Mouse (Mus musculus): Measurements from ENCODE around the gene Ncl.
"Not testable (repeated sequence)": the region's sequence is repeated elsewhere in the genome, so short reads cannot be mapped to it uniquely, and the experiment has no call there.

Gene Ncl

DNA sequence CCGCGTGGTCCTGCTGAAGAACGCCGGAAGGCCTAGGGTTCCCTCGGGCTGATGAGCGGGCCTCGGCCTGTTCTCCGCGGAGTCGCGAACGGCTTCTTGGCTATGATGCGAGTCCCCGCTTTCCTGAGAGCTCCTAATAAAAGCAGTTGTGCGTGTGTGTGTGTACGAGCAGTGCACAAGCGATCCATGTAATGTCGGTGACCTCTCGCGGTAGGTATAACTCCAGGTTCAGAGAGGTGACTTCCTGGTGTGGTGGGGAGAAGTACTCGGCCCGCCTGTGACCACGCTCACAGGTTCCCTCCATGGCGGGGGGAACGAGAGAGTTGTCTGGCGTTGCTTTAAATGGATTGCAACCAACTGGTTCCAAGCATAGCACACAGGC lies 589 bp upstream of the Ncl start:
- DNase-seq (ENCODE audit: low spot score): no peak

DNA sequence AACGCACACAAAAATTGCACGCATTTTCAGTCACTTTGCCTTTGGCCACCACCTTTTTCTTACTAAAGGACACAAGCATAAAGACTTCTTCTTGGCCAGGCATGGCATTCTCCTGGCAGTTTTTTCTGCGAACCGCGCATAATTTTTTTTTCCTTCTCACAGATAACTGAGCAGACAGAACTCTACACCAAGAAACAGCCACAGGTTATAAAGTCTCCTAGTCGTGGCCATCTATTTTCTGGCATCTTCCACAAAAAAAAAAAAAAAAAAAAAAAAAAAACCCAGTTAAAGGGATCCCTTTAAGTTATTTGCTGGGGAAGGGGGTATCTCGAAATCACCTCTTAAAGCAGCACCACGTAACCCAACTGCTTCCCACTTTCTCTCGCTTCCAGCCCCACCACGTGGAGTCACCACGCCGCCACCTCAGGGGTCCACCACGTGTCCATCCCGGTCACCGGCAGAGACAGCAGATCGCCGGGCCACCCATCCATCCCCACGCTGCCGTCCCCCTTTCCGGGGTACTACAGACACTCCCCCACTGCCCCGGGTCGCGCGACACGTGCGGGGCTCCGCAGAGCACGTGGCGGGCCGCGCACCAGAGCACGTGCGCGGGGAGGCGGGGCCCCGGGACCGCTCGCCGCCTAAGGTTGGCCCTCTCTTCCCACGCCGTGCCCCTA lies 833 bp downstream of the Ncl start:
- DNase-seq (ENCODE audit: low spot score): no peak

DNA sequence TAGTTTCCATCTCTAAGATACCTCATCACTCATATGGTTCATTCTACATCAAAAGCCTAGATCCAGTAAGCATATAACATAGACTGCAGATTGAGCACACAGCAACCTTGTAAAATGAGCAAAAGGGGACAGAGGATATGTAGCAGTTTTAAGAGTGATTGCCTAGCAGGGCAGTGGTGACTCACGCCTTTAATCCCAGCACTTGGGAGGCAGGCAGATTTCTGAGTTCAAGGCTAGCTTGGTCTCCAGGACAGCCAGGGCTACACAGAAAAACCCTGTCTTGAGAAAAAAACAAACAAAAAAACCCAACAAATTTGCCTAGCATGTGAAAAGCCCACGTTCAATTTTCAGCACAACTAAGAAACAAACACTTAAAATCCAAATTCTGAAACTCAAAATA lies 5.0 kb downstream of the Ncl start:
- no peak for DNase-seq (ENCODE audit: low spot score)

DNA sequence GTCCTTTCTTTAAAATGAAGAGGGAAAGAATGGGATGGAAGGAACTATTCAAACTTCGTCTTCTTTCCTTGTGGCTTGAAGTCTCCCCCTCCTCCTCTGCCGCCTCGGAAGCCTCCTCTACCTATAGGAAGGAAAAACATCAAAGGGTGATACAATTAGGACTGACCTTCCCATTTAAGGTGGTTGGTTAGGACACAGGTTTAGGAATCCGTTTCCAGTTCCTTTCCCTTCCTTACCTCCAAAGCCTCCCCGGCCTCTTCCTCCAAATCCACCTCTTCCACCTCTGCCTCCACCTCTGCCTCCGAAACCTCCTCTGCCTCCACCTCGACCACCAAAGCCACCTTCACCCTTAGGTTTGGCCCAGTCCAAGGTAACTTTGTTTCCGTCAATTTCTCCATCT lies 8.6 kb downstream of the Ncl start:
- DNase-seq (ENCODE audit: low spot score): no peak

DNA sequence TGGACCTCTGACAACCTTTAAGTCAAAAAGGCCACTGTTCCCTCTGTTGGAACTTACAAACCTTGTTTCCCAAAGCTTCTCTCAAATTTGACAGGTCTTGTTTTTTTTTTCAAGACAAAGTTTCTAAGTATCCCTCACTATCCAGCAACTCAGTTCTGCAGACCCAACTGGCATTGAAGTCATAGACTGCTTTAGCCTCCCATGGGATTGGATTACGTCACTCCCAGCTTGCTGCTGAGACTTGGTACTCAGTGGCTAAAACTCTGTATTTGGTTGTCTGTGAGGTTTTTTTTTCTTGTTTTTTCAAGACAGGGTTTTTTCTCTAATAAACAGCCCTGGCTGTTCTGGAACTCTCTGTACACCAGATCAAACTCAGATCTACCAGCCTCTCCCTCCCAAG lies 9.5 kb downstream of the Ncl start:
- DNase-seq (ENCODE audit: low spot score): no peak

DNA sequence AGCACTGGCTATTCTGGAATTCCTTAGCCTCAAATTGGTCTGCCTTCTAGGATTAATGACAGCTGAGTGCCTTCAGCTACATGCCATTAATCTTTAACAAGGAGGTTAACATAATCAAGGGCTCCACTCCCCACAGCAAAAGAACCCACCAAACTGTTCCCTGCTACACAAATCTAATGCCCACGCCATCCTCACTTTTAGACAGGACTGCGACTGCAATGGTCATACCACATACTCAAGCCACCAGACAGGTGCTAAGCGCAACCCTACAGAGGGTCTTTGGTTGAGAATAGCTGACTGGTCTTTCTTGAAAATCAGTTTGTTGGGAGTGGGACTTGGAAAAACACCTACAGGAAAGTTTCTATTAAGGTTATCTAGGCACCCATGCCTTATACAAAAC lies 10.0 kb downstream of the Ncl start:
- no peak for DNase-seq (ENCODE audit: low spot score)

DNA sequence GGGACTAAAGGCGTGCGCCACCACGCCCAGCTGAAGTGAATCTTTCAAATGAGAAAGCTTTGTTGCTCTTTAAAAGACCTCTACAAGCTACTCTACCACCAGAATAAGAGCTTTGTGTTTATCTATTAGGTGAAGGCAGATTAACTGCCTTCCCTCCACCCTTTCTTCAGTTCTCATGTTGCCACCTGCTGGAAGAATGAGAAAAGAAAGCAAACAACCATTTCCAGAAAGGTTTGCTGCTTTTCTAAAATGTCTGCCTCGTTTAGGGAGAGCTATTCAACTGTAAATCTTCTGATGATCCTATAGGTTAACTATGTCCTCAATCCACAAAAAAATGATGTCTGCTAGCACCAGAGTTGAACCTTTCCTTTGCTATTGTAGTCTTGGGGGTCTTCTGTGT lies 10.4 kb downstream of the Ncl start:
- DNase-seq (ENCODE audit: low spot score): no peak

DNA sequence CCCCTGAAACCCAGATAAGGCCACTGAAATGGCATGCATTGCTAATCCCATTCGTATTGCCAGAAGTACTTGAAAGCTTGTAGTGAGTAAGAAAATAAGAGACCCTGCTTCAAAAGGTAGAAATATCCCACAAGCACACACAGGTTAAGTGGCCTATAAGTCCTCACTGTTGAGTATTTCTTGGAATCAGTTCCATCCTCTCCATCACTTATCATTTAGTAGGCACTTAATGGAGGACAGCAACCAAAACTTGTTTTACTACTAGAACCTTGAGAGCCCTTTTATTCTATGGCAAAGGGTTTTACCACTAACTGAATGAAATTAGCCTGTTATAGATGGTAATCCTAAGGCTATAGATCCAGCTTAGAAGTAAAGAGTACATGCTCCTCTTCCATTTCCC lies 11.1 kb downstream of the Ncl start:
- DNase-seq (ENCODE audit: low spot score): no peak

DNA sequence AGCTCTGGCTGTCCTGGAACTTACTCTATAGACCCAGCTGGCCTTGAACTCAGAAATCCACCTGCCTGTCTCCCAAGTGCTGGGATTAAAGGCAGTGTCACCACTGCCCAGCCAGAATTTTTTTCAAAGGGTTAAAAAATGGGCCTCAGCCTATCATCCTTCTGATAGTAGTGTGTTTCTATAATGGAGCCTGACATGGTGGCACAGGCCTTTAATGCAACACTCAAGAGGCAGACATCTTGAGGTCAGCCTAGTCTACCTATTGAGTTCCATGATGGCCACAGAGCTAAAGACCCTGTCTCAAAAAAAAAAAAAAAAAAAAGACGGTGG lies 11.5 kb downstream of the Ncl start:
- no peak for DNase-seq (ENCODE audit: low spot score)

DNA sequence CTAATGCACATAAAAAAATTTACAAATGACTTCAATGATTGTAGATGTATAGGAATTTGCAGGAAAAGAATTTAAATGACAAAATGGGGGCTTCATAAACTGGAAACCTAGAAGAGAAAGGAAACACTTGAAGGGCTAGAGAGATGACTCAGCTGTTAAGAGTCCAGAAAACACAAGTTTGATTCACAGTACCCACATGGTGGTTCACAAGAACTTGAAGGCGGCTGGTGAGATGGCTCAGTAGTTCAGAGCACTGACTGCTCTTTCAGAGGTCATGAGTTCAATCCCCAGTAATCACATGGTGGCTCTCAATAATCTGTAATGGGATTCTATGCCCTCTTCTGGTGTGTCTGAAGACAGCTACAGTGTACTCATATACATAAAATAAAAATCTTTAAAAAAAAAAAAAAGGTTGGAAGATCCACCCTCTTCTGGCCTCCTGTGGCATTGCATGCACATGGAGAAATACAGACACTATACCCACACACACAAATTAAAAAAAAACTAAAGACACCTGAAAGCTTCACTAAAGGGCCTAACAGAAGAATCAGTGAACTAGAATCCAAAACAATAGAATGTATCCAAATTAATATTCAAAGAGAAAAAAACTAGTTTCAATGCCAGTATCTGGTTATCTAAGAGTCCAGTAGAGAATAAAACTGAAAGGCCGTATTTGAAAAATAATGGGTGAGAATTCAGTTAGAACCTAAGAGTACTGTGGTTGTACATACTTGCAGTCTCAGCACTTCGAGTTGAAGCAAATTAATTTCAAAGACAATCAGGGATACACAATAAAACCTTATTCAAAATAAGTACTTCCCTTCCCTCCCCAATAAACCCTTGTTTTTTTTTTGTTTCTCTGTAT lies 12.1 kb downstream of the Ncl start:
- no peak for DNase-seq (ENCODE audit: low spot score)

DNA sequence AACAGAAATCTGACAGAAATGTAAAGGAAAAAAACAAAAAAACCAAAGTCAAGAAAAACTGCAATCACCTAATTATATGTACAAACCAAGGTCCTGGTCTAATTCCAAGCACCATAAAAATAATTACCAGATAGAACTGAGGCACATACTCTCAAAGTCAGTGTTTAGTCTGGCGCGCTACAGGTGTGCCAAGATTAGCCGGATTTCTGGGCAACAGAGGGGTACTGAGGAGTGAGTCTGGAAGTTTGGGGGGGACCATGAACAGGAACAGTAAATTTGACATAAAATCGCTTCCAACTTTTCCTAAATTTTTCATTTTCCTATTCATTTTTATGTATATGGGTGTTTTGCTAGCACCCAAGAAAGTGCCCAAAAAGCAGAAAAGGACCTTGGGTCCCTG lies 13.2 kb downstream of the Ncl start:
- DNase-seq (ENCODE audit: low spot score): no peak

DNA sequence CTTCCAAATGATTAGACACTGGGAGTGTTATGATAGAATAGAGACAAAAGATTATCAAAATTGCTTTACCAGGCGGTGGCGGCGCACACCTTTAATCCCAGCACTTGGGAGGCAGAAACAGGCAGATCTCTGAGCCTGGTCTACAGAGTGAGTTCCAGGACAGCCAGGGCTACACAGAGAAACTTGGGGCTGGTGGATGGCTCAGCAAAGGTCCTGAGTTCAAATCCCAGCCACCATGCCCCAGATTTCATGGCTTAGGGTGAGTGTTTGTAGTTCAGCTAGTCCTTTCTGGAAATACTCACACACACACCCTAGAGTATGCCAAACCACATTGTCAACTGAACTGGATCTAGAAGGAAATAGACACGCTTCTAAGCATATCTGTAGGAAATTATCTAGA lies 14.1 kb downstream of the Ncl start:
- no peak for DNase-seq (ENCODE audit: low spot score)

DNA sequence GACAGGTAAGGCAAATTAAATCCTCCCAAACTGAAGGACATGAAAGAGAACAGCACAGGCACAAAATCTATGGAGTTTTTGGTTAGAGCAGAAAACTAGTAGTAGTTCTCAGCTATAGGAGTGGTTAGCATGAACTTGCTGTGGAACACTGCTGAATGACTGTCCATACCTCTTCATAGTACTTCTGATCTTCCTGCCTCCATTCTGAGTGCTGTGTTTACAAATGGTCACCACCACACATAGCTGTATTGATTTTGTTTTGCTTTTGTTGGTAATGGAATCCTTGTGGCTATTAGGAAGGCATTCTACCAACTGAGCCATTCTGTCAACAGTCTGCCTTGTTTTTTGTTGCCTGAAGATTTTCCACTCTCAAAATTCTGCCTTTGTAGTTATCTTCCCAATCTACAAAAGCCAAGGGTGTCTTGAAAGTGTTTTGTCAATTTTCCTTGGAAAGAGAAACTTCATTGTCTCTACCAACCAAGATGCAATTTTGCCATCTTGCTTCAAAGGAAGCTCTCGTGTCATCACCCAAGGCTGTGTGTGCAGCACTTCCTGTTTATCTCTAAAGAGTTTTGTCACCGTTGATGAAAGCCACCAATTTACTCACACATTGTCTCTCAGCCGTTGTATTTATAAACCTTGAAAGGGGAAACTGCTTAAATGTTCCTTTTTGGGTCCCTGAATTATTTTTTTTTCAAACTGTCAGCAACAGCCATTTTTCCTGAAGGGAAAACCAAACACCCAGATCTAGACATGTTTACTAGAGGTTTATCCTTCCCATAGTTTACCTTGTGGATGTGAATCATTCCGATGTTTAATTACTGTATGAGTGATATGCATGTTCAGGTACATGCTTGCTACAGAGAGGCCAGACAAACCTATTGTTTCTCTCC lies 15.0 kb downstream of the Ncl start:
- no peak for DNase-seq (ENCODE audit: low spot score)

DNA sequence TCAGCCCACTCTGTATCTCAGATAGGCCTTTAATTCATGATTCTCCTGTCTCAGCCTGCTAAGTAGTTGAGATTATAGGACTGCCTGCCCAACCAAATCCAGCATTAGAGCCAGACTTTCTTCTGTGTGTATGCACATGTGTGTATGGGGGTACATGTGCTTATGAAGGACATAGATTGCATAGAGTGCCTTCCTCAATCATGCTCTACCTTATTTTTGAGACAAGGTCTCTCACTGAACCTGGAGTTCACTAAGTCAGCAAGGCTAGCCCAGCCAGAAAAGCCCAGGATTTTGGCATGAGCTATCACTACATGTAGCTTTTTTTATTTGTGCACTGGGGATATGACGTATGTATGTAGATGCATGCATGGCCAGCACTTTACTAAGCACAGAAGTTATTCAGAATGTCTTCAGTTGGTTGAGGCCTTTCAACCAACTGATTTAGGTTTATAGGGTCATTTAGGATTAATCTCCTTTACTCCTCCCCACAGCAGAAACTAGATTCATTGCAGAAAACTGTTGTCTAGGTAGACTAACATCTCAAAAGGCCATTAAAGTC lies 16.0 kb downstream of the Ncl start:
- no peak for DNase-seq (ENCODE audit: low spot score)

DNA sequence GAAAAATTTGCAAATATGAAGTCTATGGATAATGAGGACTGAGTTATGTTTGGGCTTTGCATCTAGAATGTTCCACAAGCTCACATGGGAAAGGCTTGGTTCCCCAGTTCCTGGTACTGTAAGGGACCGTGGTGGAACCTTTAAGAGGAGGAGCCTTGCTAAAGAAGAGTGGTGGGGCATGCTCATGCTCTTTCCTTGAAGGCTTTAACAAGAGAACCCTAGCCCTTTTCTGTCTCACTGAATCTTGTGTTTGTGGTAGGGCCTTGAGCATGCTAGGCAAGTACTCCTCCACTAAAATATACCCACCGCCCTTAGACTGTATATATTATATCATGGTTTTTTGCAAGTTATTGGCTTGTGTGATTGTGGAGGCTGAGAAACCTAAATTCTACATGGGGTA lies 16.8 kb downstream of the Ncl start:
- DNase-seq (ENCODE audit: low spot score): no peak

DNA sequence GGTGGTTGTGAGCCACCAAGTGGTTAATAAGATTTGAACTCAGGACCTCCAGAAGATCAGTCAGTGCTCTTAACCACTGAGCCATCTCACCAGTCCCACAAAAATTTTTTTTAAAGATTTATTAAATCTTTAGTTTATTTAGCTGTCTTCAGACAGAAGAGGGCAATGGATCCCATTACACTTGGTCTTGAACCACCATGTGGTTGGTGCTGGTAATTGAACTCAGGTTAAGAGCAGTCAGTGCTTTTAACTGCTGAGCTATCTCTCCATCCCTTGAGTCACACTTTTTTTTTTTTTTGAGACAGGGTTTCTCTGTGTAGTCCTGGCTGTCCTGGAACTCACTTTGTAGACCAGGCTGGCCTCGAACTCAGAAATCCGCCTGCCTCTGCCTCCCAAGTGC lies 18.1 kb downstream of the Ncl start:
- not testable (repeated sequence) for DNase-seq (ENCODE audit: low spot score)

DNA sequence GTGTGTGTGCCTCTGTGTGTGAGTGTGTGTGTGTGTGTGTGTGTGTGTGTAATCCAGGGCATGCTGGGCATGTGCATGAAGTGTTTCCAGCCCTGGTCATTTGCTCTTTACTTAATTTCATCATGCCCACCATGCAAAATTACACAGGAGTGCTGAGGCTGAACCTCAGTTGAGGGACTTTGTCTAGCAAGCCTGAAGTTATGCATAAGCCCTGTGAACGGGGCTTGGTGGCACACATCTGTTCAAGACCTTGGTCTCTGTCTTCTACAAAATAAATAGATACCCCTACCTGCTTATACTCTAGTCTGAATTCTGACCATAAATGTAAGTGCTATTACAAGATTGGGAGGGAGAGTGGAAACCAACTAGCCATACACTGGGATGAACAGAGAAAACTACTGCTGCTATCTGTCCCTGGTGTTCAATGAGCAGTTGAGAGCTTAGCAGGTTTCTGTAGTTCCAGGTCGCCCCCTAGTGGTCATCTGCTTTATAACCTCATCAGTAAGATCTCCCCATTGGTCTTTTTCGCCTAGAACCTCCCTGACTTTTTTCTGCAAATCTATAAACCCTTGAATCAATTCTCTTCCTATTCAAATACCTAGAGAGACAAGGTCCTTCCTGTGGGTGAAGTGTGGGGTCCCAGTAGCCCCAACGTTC lies 19.9 kb downstream of the Ncl start:
- DNase-seq (ENCODE audit: low spot score): peak; percentile 67

DNA sequence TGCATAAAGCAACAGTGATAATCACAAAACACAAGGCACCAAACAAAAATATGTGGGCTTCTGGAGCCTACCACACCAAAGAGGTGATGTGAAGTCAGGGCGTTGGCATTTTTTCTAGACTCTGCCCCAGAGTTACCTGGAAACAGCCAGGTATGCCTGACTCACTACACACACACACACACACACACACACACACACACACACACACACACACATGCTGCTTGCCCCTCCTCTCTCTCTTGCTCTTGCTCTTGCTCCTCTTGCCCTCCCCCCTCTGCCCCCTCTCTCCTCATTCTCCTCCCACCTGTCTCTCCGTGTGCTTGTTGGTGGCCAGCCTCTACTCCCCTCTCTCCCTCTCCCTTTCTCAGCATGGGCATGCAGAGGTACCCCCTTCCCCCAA lies 22.9 kb downstream of the Ncl start:
- DNase-seq (ENCODE audit: low spot score): no peak

DNA sequence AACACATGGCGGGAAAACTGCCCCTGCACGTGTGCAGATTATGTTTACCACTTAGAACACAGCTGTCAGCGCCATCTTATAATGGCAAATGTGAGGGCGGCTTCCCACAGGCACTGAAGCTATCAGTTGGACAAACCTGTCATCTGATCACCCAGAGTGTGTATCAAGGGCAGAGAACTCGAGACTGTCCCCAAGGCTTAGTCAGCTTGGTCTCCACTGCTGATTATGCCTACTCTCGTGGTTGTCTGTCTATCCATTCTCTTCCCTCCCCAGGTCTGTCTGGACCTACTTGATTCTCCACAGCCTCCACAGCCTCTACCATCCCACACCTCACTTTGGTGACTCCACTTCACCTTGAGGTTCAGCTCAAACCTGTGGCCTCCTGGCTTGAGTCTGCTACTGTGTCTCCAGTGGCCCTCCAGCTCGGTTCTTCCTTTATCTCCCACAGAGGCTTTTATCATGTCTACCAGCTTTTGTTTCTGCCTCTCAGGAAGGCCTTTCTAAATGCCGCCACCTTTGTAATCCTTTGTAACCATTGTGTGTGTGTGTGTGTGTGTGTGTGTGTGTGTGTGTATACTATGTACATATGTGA lies 38.3 kb downstream of the Ncl start:
- no peak for DNase-seq (ENCODE audit: low spot score)

DNA sequence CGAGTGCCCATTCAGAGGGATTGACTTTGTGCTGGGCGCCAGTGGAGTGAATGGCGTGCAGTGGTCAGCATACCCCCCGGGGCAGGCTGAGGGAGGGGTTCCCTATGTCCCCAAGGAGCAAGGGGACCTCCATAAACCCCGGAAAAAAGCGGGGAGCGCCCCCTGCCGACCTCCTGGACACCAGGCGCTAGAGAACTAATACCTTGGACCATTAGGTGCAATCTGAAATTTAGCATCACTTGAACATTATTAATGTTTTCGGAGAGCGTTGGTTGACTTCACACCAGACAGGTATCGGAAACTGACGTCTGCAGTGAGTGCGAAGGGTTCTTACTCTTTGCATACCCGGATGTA lies 45.5 kb downstream of the Ncl start:
- no peak for DNase-seq (ENCODE audit: low spot score)

DNA sequence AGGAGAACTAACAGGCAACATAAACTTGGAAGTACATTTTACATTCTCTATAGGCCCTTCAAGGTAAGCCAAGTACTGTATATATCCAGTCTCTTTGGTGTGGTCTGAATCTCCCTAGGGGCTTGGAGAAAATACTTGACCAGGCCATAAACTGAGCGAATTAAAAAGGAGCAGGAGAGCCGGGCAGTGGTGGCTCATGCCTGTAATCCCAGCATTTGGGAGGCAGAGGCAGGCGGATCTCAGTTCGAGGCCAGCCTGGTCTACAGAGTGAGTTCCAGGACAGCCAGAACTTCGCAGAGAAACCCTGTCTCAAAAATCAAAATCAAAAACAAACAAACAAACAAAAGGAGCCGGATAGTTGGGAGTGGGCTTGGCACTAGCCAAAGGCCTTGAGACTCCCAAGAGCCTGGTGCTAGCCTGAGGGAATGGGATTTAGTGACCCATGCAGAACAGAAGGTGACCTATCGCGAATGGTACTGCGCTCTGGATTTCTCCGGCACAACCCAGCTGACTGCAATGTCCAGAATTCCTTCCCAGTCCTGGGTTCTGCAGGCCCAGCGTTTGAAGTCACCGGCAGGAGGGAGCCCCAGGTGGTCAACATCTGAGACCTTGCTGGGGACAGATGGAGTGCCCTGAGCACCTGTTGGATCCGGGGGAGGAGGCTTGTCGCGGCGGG lies 46.0 kb downstream of the Ncl start:
- no peak for DNase-seq (ENCODE audit: low spot score)

Measured in testis, postnatal 14 days (tissue).